Mouse (Mus musculus): ENCODE data around the gene Ltv1. TPM values are rescaled to one million over a fixed set of nuclear protein-coding genes. Genes with fewer than 3 reads are reported as not detected.

Ltv1 gene
- total RNA-seq (2017), result 59.7 and 63.7 TPM in 2 replicates

DNA sequence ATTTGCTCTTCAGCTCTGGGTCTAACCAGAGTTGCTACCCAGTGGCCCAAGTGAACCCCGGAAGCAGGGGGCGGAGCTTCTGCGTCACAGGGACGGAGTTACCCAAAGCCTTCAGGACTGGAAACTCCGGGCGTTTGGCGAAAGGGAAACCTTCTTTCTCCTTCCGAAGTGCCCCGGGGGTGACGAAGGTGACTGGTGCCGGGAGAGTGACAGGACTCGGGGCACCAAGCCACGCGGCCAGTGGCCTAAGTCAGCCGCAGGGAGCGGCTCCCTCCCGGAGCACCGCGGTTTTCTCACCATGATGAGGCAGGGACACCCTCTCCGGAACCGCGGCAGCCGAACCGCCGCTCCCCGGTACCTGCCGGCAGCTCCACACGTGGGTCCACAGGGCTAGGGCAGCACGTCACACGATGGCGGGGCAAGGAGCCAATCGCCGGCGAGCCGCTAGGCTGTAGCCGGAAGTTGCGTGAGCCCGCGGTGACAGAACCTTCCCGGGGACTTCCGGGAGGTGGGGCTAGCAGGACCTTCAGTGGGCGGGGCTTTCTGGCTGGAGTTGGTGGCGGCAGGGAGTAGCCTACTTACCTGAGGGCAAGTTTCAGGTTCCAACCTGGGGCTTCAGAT lies at the start of gene Ltv1:
TSS of gene Ltv1 (minus strand) at position 438 of the 621 bp plus-strand sequence.
- ATAC-seq (replicated peaks; ENCODE audit: low read depth, poor library complexity, severe bottlenecking), result peak; percentile 99

DNA sequence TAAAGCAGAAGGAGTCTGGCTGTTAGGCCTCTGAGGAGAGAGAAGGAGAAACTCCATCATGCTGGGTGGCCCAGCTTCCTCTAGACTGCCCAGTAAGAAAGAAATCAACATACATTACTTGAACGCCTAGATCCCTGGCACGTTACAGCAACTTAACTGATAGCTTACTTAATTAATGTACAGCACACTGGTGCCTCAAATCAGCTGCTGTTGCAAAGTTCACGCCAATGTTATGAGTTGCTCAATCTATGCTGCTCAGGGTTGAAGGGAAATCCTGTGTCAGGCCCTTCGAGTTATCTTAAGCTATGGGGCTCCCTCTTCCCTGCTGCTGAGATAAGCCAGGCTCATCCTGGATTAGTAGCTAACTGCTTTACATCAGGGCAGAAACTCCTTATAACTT lies 47.5 kb upstream of the Ltv1 start:
- ATAC-seq (replicated peaks; ENCODE audit: low read depth, poor library complexity, severe bottlenecking), result no peak

DNA sequence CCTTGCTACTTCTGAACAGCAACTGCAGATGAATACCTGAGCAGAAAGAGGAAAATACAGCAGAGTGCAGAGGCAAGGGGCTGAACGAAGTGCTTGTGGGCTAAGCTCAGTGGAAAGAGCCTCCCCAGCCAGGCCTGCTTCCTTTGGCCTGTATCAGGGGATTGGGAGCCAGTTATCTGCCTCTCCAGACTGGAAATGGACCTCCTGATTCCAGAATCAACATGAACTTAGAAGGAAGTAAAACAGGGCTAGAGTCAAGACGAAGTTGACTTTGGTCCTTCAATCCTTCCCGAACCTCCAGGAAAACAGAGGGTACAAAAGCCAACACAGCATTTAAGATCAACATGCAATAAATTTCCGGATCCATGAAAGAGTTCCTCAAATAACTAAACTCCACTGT lies 45.2 kb upstream of the Ltv1 start:
- no peak for ATAC-seq (replicated peaks; ENCODE audit: low read depth, poor library complexity, severe bottlenecking)

DNA sequence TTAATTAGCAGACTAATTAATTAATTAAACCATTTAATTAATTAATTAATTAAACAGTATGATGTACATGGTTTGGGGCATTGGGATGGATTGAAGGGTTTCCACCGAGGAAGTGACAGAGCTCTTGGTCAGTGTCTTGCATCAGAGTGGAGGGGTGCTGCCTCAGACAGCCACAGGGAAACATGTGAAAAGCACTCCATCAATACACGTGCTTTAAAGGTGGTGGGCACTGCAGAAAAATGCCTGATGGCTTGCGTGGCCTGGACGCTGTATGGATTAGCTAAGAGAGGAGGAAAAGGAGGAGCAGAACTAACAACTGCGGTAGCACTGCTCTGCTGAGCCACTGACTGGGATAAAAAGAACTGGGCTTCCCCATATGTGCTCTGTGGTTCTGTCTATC lies 43.9 kb upstream of the Ltv1 start:
- no peak for ATAC-seq (replicated peaks; ENCODE audit: low read depth, poor library complexity, severe bottlenecking)

DNA sequence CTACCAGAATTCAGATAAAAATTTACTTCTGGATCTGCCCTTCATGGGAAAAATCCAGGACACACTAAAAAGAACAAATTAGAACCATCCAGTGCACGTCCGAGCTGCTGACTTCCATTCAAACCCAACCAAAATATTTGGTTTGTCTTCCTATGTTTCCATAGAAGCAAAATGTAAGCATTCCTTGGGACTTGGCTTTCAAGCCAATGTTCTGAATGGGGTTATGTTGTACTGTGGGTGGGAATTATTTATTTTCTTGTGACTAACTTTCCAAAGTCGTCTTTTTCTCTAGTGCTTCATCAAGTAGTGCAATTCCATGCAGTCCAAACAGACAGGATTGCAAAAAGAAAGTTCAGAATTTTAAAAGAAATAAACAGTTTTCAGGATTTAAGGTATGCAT lies 41.5 kb upstream of the Ltv1 start:
- no peak for ATAC-seq (replicated peaks; ENCODE audit: low read depth, poor library complexity, severe bottlenecking)

DNA sequence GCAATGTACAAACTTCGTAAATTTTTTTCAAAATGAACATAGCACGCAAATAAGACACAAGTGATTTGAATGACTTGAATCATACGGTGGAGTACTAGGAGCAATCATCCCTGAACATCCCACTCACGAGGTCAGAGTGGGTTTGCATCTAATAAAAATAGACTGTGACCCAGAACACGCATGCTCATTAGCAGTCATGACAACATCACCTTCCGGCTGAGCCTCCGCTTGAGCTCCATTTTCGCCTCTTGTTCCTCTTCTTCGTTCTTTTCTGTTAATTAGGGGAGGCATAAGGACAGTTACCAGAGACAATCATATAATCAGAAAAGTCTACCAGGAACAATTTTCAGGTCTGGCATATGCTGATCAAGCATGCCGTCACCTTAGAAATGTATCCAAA lies 41.0 kb upstream of the Ltv1 start:
- ATAC-seq (replicated peaks; ENCODE audit: low read depth, poor library complexity, severe bottlenecking), result no peak

DNA sequence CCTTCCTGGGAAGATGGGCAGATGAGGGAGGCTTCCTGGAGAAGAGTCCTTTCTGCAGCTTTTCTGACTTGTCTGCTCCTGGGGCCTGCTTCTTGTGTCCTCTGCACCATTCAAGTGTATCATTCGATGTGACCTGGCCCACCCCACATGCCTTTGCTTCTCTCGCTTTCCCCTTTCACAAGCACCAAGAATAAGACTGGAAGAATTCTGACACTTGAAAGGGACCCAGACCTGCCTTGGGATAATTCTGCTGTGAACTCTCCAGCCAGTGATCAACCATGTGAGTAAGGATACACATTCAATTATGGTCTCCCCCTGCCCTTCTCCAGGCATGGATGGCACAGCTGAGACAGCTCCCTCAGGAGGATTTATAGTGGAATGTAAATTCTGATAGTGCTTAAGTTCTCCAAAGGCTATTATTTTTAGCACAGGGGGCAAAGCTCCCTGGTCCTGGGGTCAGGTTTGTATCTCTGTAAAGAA lies 40.2 kb upstream of the Ltv1 start:
- no peak; the same call in 1 of the 2 replicates for ATAC-seq (replicated peaks; ENCODE audit: low read depth, poor library complexity, severe bottlenecking)

DNA sequence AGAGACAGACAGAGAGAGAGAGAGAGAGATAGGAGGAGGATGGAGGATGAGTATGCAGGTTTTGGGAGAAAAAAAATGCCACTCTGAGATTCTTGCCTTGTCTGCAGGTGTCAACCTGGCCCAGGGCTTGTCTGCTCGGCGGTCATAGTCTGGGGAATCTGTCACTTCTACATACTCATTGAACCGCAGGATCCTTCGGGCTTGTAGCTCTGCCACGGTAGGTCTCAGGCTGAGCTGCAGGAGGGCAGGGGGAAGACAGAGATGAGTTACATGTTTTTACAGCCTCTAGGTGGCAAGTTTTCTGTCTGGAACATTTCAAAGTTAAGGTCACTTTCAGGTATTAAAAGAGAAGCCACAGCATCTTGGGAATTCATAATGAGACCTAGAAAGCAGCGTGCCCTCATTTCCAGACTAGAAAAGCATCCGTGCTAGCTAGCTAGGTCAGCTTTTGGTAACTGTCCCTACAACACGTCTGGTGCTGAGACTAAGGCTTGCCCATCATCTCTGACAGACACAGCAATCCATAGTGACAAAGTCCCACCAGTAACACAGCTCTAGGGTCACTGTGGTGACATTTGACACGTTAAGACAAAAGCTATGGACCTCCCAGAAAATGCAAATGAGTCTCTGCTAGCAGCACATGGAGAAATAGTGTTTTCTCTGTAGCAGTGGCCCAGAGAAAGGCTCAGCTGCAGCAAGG lies 39.6 kb upstream of the Ltv1 start:
- no peak for ATAC-seq (replicated peaks; ENCODE audit: low read depth, poor library complexity, severe bottlenecking)

DNA sequence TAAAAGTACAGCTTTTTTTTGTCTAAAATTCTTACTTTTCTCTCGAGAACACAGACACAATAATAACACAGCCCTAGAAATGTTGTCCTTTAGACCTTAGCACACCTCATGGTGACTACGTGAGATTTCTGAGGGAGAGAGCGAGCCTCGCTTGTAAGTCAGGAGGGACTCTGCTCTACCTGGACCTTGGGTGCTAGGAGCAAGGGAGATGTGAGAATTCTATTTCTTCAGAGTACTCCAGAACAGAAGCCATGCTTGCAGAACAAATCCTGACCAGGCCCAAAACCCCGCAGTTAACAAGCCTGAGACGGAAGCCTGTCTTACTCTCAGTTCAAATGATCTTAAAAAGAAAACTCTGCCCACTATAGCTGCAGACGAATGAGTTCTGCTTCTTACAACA lies 37.7 kb upstream of the Ltv1 start:
- ATAC-seq (replicated peaks; ENCODE audit: low read depth, poor library complexity, severe bottlenecking), result no peak

DNA sequence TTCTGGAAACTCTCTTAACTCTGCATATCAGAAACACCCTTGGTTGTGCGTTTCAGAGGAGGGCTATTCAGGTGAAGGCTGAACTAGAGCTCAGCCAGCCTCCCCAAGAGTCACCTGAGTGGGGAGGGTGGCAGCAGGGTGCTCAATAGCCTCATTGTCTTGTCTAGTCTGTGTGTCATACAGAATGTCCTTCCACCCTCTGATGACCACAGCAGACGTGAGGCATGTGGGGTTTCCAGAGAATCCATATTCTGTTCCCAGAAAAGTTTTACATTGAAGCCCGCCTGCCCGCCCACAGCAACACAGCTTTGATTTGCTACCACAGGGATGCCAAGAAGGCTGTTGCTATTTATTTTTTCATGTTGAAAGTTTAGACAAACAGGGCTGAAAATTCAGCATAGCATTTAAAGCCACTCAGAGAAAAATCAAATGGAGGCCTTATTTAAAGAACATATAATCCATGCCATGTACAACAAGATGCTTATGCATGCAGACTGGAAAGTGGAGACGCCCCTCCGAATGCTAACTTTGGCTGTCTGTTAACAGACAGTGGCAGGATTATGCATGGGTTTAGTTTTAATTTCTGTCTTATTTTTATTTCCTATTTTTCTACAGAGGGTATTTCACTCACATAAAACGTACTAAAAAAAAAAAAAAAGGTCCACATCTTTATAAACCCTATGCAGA lies 32.6 kb upstream of the Ltv1 start:
- no peak for ATAC-seq (replicated peaks; ENCODE audit: low read depth, poor library complexity, severe bottlenecking)

DNA sequence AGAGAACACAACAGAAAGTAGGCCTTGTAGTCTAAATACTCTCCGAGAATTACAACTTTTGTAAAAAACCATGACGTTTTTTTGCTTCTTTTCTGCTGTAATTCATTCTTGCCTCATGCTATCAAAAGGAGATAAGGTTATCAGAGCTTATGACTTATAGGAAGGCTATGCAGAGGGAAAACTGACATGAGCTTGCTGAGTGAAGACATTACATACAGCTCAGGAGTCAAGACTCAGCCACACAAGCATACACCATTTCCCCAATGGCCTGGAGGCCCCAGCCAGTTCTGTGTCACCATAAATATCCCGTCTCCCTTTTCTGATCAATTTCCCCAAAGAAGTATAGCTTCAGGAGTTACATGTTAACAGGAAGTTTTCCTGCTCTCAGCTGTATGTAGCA lies 29.2 kb upstream of the Ltv1 start:
- no peak for ATAC-seq (replicated peaks; ENCODE audit: low read depth, poor library complexity, severe bottlenecking)

DNA sequence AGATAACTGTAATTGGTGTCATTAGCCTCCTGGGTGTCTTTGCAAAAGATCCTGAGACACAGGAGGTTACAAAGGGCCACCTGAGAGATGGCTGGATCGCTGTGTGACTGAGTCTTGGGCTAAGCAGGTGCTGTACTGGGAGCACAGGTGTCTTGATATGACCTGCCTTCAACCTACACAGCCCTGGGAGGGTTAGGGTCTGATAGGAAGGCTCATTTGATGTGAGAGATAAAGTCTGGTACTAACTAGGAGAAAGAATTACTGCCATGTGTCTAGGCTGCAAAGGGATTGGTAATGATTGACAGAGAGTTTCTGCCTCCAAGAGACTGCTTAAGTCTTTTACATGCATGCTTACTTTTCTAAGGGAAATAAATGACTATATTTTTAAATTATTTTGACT lies 27.1 kb upstream of the Ltv1 start:
- no peak for ATAC-seq (replicated peaks; ENCODE audit: low read depth, poor library complexity, severe bottlenecking)

DNA sequence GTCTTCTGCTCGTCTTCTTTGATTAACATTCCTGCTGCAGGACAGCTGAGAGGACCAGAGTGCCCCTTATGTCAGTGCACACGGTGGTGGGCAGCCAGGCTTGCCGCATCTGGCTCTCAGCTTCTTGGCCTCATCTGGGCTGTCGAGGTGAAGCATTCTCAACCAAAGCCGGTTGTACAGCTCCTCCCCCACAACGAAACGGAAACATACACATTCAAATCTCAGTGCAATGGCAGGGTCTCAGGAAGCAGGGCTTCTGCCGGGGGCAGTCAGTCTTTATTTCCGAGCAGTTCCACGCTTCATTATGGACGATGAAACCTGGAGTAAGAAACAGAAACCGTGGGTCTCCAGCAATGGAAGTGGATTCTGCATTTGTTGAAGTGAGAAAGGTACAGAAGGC lies 21.0 kb upstream of the Ltv1 start:
- no peak for ATAC-seq (replicated peaks; ENCODE audit: low read depth, poor library complexity, severe bottlenecking)

DNA sequence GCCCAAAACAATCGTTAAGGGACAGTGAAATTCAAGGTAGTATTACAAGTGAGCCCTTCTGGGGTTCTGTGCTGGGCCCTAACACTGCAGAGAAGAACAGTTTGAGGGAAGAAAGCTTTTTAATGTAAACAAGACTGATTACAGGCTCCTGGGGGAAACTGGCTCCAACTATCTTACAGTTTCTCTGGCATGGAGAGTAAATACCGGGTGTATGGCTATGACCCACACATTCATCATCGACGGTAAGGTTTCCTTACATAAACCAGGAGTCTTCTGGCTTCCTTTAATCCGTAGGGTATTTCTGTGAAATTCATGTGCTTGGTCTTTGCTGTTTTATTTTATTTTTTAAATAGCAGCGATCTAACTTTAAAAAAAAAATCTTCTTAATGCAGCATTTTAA lies 19.9 kb upstream of the Ltv1 start:
- ATAC-seq (replicated peaks; ENCODE audit: low read depth, poor library complexity, severe bottlenecking), result no peak

DNA sequence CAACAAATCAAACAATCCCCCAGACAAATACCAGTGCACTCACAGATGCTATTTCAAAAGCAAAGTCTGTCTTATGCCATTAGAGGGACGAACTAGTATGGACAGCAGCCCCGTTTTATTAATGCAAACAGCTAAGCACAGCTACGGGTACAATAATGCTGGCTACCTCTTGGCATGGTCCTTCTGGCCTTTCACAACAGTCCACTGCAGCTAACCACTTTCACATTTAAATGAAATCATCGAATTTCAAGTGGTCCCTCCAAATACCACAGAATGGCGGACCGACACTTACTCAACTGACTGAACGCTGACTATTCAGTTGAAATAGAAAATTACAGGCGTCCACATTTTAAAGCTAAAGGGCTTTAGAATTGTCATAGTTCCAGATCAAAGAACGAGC lies 19.4 kb upstream of the Ltv1 start:
- no peak for ATAC-seq (replicated peaks; ENCODE audit: low read depth, poor library complexity, severe bottlenecking)

DNA sequence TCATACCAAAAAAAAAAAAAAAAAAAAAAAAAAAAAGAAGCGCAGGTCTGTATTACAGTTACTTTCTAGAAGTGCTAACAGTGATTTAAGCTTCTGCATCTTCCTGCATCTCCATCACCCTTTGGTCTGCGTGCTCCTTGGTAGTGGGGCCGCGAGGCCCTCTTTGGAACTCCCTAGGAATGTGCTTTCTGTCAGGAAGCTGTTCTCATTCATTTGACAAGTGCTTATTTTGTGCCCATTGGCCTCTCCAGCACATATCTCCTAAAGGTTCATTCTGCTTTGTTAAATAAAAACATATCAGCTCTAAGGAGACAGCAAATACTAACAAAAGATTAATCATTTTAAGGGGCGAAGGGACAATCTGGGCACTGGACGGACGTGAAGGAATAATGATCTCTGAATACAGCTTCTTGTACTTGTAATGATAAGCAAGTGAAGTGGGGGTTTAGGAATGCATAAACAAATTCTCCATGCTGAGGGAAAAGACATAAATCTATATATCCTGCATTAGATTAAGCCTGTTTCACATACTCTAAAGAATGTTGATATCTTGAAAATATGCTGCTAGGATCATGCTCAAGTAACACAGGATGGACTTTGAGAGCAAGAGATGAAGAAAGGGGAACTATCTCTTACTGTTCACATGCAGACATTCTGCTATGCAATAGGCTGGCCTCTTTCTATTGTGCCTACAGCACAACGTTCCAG lies 17.1 kb upstream of the Ltv1 start:
- ATAC-seq (replicated peaks; ENCODE audit: low read depth, poor library complexity, severe bottlenecking), result no peak

DNA sequence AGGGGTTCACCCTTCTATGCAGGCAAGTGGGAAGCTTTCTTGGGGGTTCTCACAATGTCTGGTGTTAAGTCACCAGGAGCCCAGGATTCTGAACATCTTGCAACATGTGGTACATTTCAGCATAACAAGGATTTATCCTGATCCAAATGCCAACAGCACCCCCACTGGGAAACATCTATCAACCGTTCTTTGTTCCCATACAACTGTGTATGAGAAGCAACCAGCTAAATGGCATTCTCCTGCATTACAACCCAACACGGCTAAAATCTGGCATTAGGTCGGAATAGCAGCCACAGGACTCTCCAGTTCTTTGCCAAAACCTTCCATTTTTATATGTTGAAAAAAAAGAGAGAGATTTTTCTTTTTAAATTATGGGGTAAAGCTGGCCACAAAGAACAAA lies 16.5 kb upstream of the Ltv1 start:
- no peak for ATAC-seq (replicated peaks; ENCODE audit: low read depth, poor library complexity, severe bottlenecking)

DNA sequence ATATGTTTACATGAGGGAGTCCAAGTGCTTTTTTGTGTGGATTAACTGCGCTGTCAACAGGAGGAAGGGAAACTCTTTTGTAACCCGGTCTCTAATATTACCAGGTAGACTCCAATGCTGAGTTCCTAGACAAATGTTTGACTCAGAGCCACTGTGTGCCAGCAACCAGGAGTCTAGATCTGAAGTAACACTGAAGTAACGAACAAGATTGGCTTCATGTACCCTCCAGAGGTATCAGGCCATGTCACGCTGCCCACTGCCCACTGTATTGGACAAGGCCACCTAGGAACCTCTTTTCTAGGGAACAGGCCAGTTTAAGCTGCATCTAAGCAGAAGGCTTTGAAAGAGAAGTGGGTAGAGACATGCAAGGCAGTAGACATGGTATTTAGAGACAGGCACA lies 16.1 kb upstream of the Ltv1 start:
- no peak for ATAC-seq (replicated peaks; ENCODE audit: low read depth, poor library complexity, severe bottlenecking)

DNA sequence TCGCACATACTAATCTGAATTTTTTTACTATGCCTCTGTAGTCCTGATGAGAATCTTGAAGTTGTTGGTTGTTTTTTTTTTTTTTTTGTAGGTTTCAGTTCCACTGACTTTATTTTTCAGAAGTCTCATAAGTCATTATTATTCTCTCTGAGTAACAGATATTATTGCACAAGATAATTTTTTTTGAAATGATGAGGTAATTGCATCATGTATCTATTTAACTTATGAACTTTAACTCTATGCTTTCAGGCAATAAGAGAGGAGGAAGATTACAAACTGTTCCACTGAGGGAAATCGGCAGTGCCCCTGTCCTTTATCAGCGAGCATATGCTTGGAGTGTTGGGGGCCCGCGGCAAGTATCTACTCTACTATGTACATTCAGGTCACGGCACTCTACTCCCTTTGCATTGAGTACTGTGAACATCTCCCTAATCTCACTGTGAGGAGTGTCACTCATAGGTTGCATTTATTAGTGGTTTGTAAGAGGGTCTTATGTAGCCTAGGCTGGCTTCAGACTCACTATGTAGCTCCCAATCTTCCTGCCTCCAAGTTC lies 8.8 kb upstream of the Ltv1 start:
- no peak for ATAC-seq (replicated peaks; ENCODE audit: low read depth, poor library complexity, severe bottlenecking)

DNA sequence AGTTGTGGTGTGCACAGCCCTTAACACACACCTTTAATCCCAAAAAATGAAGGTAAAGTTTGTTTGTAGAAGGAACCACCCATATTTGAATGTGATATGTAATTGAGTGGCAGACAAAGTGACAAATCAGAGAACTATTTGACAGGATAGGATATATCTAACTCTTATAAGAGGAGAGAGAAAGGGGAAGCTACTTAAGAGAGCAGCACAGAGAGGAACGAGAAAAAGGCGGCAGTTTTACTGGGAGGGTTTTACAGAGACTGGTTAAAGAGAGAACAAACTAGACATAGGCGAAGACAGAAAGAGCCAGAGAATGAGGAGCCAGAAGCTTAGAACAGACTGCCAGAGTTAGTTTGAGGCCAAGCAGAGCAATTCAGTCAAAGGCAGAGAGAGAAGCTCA lies 7.9 kb upstream of the Ltv1 start:
- ATAC-seq (replicated peaks; ENCODE audit: low read depth, poor library complexity, severe bottlenecking), result no peak

DNA sequence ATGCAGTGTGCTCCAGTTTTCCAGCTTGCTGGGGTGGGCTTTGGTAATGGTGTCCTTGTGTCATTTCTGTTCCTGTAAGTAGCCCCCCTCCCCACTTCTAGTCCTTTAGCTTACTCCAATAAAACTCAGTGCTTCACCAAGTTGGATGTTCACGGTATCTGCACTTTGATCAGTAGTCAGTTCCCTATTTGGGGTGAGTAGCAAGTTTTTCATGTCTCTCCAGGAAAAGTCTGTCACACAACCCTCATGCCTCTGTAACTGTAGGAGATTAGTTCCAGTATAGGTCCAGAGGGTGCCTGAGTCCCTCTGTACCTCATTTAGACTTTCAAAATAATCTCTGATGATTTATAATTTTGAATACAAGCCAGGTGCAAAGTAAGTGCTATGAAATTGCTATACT lies 6.3 kb upstream of the Ltv1 start:
- peak; percentile 92 for ATAC-seq (replicated peaks; ENCODE audit: low read depth, poor library complexity, severe bottlenecking)
